In the genomic region with DNA sequence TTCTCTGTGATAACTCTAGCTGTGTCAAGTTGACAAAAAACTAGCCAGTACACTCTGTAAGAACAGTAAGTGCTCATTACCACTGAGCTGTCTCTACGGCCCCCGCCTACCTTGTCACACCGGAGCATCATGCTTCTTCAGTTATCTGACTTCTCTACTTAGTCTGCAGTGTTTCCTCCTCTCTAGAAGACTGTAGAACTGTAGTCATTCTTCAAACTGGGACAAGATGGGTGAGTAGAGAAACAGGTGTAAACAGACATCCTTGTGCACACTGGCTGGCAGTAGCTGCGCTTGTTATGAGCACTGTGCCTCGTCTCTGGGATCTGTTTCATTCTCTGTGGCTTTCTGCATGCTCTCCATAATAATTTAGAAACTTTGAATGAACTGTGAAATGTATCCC, we compare ENCODE assay signal across 18 mouse cellular contexts.
"Had no signal": no experiment of that assay in that cellular context is flagged by ENCODE, and none has a peak within 500 bp of the region (broad histone marks: within the 10 kb centered on the region; RNA-seq: fewer than 3 reads in every experiment).

No protein-coding gene starts in this region.

- H3K27me3 ChIP-seq: liver, embryonic 13.5 days; liver, embryonic 15.5 days; lung, embryonic 15.5 days; megakaryocyte, embryonic 14.5 days; midbrain, embryonic 13.5 days; midbrain, embryonic 15.5 days; neural tube, embryonic 13.5 days; neural tube, embryonic 15.5 days had no signal

- H3K4me1 ChIP-seq: liver, embryonic 13.5 days; liver, embryonic 15.5 days; lung, embryonic 15.5 days; midbrain, embryonic 13.5 days; midbrain, embryonic 15.5 days; neural tube, embryonic 13.5 days; neural tube, embryonic 15.5 days had no signal

- H3K27ac ChIP-seq: liver, embryonic 13.5 days; liver, embryonic 15.5 days; lung, embryonic 15.5 days; macrophage; midbrain, embryonic 13.5 days; midbrain, embryonic 15.5 days; neural tube, embryonic 13.5 days; neural tube, embryonic 15.5 days had no signal

- H3K36me3 ChIP-seq: liver, embryonic 13.5 days; liver, embryonic 15.5 days; lung, embryonic 15.5 days; midbrain, embryonic 13.5 days; midbrain, embryonic 15.5 days; neural tube, embryonic 13.5 days; neural tube, embryonic 15.5 days had no signal

- H3K4me3 ChIP-seq: liver, embryonic 13.5 days; liver, embryonic 15.5 days; lung, embryonic 15.5 days; megakaryocyte, embryonic 14.5 days; midbrain, embryonic 13.5 days; midbrain, embryonic 15.5 days; neural tube, embryonic 13.5 days; neural tube, embryonic 15.5 days had no signal

- DNase-seq: liver, embryonic 13.5 days; liver, postnatal 0 days; lung, adult 2 months; lung, postnatal 14 days; lung, postnatal 36 days; retina, postnatal 1 day; right cerebral cortex, adult 18-20 months; right cerebral cortex, postnatal 25 days; right cerebral cortex, postnatal 4 days; spleen, adult 18-20 months had no signal
